Mouse (Mus musculus) neural tube, embryonic 14.5 days (tissue): ENCODE results near the gene Npc1l1. TPM values are rescaled to one million over a fixed set of nuclear protein-coding genes. Genes with fewer than 3 reads are reported as not detected.

ENCODE experiments used
- ATAC-seq: fragments of 200-750 bp; cut with Nextera tagmentation; 2 replicates; pipeline ENCODE4 v1.8.0; 2017; ENCODE audit warnings: low read depth, mild to moderate bottlenecking, moderate TSS enrichment, moderate library complexity
- H3K27ac ChIP-seq: fragments of 300-500 bp; sonication (generic); 2 replicates; pipeline ENCODE4 v1.5.1; 2014; ENCODE audit warnings: low read depth, mild to moderate bottlenecking, control low read depth, low read length, moderate library complexity, mixed read lengths
- H3K27me3 ChIP-seq: fragments of 300-500 bp; sonication (generic); 2 replicates; pipeline ENCODE4 v1.6.1; 2014; ENCODE audit warnings: low read length; ENCODE audit not compliant: control insufficient read depth, insufficient read depth
- H3K36me3 ChIP-seq: fragments of 300-500 bp; sonication (generic); 2 replicates; pipeline ENCODE4 v1.6.1; 2014; ENCODE audit warnings: low read length, mixed read lengths; ENCODE audit not compliant: control insufficient read depth, insufficient read depth
- H3K4me1 ChIP-seq: fragments of 300-500 bp; sonication (generic); 2 replicates; pipeline ENCODE4 v1.6.1; 2014; ENCODE audit warnings: low read length; ENCODE audit not compliant: control insufficient read depth, insufficient read depth
- H3K4me2 ChIP-seq: fragments of 300-500 bp; sonication (generic); 2 replicates; pipeline ENCODE4 v1.6.1; 2014; ENCODE audit warnings: mild to moderate bottlenecking, low read depth, low read length, control low read depth
- H3K4me3 ChIP-seq: fragments of 300-500 bp; sonication (generic); 2 replicates; pipeline ENCODE4 v1.5.1; 2014; ENCODE audit warnings: low read depth, low read length, control low read depth, mixed read lengths
- H3K9ac ChIP-seq: fragments of 300-500 bp; sonication (generic); replicated peaks from 2 replicates; pipeline ENCODE4 v1.6.1; 2014; ENCODE audit warnings: low read depth, mild to moderate bottlenecking, control low read depth, low read length, mixed read lengths
- H3K9me3 ChIP-seq: fragments of 300-500 bp; sonication (generic); 2 replicates; pipeline ENCODE4 v1.6.1; 2016; ENCODE audit warnings: low read length; ENCODE audit not compliant: control insufficient read depth
- WGBS: fragments of 180-500 bp; shearing (Covaris S2); extraction: QIAGEN DNeasy Blood & Tissue Kit; methylation state at CpG from one replicate; pipeline ENCODE4 v1.1.7; 2014; 5-methylcytosine and 5-hydroxymethylcytosine counted together
- polyA plus RNA-seq: library from polyadenylated mRNA; unstranded; fragments of >200 nt; fragmentation: Nextera tagmentation; extraction: Ambion mirVana; gene quantifications from 2 replicates; pipeline ENCODE4 v1.2.1, GENCODE M21; 2014

The Npc1l1 gene
- polyA plus RNA-seq, 1 experiment from 2014 or later: 0.05 TPM

- ATAC-seq: no peak
- 96% methylated on average over 8 of the region's 8 CpGs for WGBS
- no peaks in the 10 kb centered on the region; the same call in 1 of the 2 replicates for H3K27me3 ChIP-seq
- no peak overlapping the region for H3K4me2 ChIP-seq
- H3K4me1 ChIP-seq: peaks cover 17% of the 10 kb centered on the region
- no peak overlapping the region for H3K4me3 ChIP-seq
- no peak overlapping the region for H3K9ac ChIP-seq
- no peak overlapping the region for H3K27ac ChIP-seq
- H3K9me3 ChIP-seq: no peaks in the 10 kb centered on the region
- peaks cover 5% of the 10 kb centered on the region; the same call in 1 of the 2 replicates for H3K36me3 ChIP-seq
Measured at GRCm38 (mm10) chr11:6196780-6197179, 33.2 kb downstream of the Npc1l1 start.

- 6% methylated on average over 2 of the region's 2 CpGs for WGBS
- H3K27me3 ChIP-seq: no peaks in the 10 kb centered on the region
Measured at GRCm38 (mm10) chr11:6187878-6188277, 42.1 kb downstream of the Npc1l1 start.

GRCm38 (mm10) chr11:6187399-6187798 is 42.5 kb downstream of the Npc1l1 start:
- ATAC-seq: no peak
- Histone ChIP-seq H3K9me3 (no peaks in the 10 kb centered on the region), H3K27me3 (no peaks in the 10 kb centered on the region), H3K4me2 (no peak overlapping the region), H3K36me3 (0 out of 2 replicates have a peak, but pooled peaks cover 5% of the 10 kb centered on the region), H3K27ac (no peak overlapping the region), H3K9ac (no peak overlapping the region), H3K4me1 (peaks cover 17% of the 10 kb centered on the region), H3K4me3 (no peak overlapping the region)
- WGBS: 81% methylated on average over 3 of the region's 3 CpGs

More at GRCm38 (mm10) chr11:6187878-6188277, 42.1 kb downstream of the Npc1l1 start:
- peak; percentile 69; the same call in 1 of the 2 replicates for ATAC-seq
- H3K36me3 ChIP-seq: peaks cover 7% of the 10 kb centered on the region; the same call in 1 of the 2 replicates
- no peak overlapping the region for H3K4me3 ChIP-seq
- H3K9me3 ChIP-seq: no peaks in the 10 kb centered on the region
- H3K4me1 ChIP-seq: peaks cover 16% of the 10 kb centered on the region
- no peak overlapping the region for H3K9ac ChIP-seq
- no peak overlapping the region for H3K27ac ChIP-seq
- H3K4me2 ChIP-seq: no peak overlapping the region

- no peak overlapping the region for H3K9ac ChIP-seq
- H3K9me3 ChIP-seq: no peaks in the 10 kb centered on the region
- no peak overlapping the region for H3K4me2 ChIP-seq
- ATAC-seq: 0 out of 2 replicates have a peak, but pooled peaks have one; percentile 26
- H3K4me3 ChIP-seq: no peak overlapping the region
- H3K36me3 ChIP-seq: 0 out of 2 replicates have a peak, but pooled peaks cover 5% of the 10 kb centered on the region
- no peaks in the 10 kb centered on the region for H3K27me3 ChIP-seq
- peaks cover 17% of the 10 kb centered on the region for H3K4me1 ChIP-seq
- WGBS: 38% methylated on average over 11 of the region's 11 CpGs
- H3K27ac ChIP-seq: no peak overlapping the region
Measured at GRCm38 (mm10) chr11:6184202-6184935, 45.6 kb downstream of the Npc1l1 start.

GRCm38 (mm10) chr11:6183246-6183645 is 46.7 kb downstream of the Npc1l1 start:
- H3K27ac ChIP-seq: no peak overlapping the region
- WGBS: 42% methylated on average over 2 of the region's 2 CpGs
- H3K4me2 ChIP-seq: no peak overlapping the region
- H3K4me3 ChIP-seq: no peak overlapping the region
- ATAC-seq: no peak
- H3K9ac ChIP-seq: no peak overlapping the region
- H3K4me1 ChIP-seq: peaks cover 21% of the 10 kb centered on the region
- no peaks in the 10 kb centered on the region for H3K9me3 ChIP-seq
- no peaks in the 10 kb centered on the region for H3K27me3 ChIP-seq
- H3K36me3 ChIP-seq: 0 out of 2 replicates have a peak, but pooled peaks cover 2% of the 10 kb centered on the region

GRCm38 (mm10) chr11:6180811-6181399 is 49.0 kb downstream of the Npc1l1 start:
- Histone ChIP-seq H3K27me3 (no peaks in the 10 kb centered on the region), H3K27ac (no peak overlapping the region), H3K4me1 (peaks cover 17% of the 10 kb centered on the region), H3K4me3 (no peak overlapping the region), H3K4me2 (no peak overlapping the region), H3K9ac (no peak overlapping the region), H3K36me3 (no peaks in the 10 kb centered on the region), H3K9me3 (no peaks in the 10 kb centered on the region)
- no peak for ATAC-seq
- 36% methylated on average over 6 of the region's 6 CpGs for WGBS

- Histone ChIP-seq H3K27ac (no peak overlapping the region), H3K4me3 (no peak overlapping the region), H3K4me2 (no peak overlapping the region), H3K9ac (no peak overlapping the region), H3K27me3 (no peaks in the 10 kb centered on the region), H3K4me1 (peaks cover 12% of the 10 kb centered on the region), H3K9me3 (no peaks in the 10 kb centered on the region), H3K36me3 (no peaks in the 10 kb centered on the region)
- ATAC-seq: no peak
- 9% methylated on average over 8 of the region's 8 CpGs for WGBS
Measured at GRCm38 (mm10) chr11:6179194-6179593, 50.7 kb downstream of the Npc1l1 start.

GRCm38 (mm10) chr11:6178673-6179166 is 51.2 kb downstream of the Npc1l1 start:
- H3K27me3 ChIP-seq: no peaks in the 10 kb centered on the region
- H3K27ac ChIP-seq: no peak overlapping the region
- no peak overlapping the region for H3K4me2 ChIP-seq
- ATAC-seq: no peak
- H3K9me3 ChIP-seq: no peaks in the 10 kb centered on the region
- H3K9ac ChIP-seq: no peak overlapping the region
- 8% methylated on average over 2 of the region's 2 CpGs for WGBS
- H3K4me3 ChIP-seq: no peak overlapping the region
- H3K4me1 ChIP-seq: peaks cover 9% of the 10 kb centered on the region
- no peaks in the 10 kb centered on the region for H3K36me3 ChIP-seq
